Mouse (Mus musculus): ENCODE results near the gene Tmem184b.

- TF ChIP-seq CTCF (IDR thresholded peaks at IDR 0.05; ENCODE audit: extremely low read depth, insufficient read length, insufficient replicate concordance, low read depth, low read length) = no peak
- TF ChIP-seq POLR2A (IDR thresholded peaks at IDR 0.05; ENCODE audit: low read depth, low read length) = no peak
Measured at GRCm38 (mm10) chr15:79440223-79440622, 36.9 kb upstream of the Tmem184b start.

Measured in small intestine, adult 2 months (tissue).